Mouse (Mus musculus) lung, postnatal 10 days (tissue): Measurements from ENCODE around the gene Sp1.

Experiments used
- DNase-seq: peaks from one replicate; pipeline ENCODE4 v3.0.0; 2021

Gene Sp1

DNA sequence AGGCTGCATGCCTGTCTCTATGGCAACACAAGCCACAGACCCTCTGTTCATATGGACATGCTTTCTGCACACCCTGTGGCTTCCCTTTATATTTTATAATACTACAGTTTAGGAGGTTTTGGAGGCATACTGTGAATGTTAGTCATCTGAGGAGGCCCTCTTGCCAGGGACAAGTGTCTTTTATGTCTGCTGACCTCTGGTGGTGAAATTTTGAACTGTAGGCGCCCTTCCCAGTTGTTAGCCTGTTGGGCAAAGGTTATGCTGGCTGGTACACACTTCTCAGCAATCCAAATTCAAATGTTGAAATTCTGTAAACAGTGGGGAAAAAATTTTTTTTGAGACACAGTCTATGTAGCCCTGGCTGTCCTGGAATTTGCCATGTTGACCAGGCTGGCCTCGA lies 36.5 kb downstream of the Sp1 start:
- DNase-seq = peak; percentile 91

- DNase-seq = no peak
Observed at GRCm38 (mm10) chr15:102445146-102445545, 39.2 kb downstream of the Sp1 start, which contains the start of gene Amhr2. TSS of gene Amhr2 (plus strand) at chr15:102445367.

DNA sequence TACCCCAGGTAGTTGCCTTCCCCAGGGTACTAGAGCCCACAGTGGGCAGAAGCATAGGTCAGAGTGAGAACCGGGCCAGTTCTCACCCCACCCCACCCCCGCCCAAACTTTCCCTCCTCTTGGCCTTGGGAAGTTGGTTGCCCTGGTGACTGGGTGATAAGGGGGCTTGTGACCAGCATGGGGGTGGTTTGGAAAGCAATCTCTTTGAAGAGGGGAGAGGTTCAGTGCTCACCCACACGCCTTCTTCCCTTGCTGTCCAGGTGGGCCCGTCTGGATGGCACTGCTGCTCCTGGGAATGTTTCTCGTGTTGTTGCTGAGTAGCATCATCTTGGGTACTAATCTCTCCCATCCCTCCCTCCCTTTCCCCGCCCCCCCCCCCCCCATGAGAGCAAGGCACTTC lies 40.5 kb downstream of the Sp1 start:
- no peak for DNase-seq

DNA sequence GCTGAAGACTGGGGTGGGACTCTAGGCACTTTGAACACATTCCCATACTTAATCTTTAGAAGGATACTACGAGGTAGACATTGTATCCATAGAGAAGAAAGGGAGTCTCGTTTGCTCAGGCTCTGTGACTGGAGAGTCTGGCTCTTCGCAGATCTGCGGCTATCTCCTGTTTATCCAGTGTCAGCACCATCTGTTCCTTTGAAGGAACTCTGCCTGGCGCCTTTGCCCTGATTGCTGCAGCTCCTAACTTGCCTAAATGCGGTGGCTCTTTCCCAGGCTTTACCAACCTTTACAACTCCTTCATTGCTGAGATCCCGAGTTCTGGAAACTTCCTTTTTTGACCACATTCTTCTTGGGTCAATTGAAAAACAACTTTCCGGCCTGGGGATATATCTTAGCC lies 43.4 kb downstream of the Sp1 start:
- DNase-seq = no peak

- DNase-seq = peak; percentile 62
Observed at GRCm38 (mm10) chr15:102450928-102451327, 45.0 kb downstream of the Sp1 start.

GRCm38 (mm10) chr15:102451666-102452430 lies 45.9 kb downstream of the Sp1 start:
- DNase-seq = peak; percentile 44

DNA sequence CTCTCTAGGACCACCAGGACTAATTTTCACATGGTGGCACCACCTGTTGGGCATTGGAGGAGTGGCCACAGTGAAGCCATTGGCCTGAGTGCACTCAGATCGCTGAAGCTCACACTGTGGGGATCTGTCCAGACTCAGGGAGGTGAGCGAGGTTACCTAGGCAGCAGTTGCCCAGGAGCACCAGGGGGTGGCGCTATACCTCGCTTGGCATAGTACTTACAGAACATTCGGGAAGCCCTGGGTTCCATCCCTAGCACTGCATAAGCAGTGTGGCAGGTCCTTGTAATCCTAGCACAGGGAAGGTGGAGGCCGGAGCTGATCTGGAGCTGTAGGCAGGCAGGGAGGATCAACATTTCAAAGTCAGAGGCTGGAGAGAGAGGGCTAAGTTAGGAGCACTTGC lies 50.0 kb downstream of the Sp1 start:
- no peak for DNase-seq

- DNase-seq = no peak
Observed at GRCm38 (mm10) chr15:102458050-102458736, 52.2 kb downstream of the Sp1 start.

DNA sequence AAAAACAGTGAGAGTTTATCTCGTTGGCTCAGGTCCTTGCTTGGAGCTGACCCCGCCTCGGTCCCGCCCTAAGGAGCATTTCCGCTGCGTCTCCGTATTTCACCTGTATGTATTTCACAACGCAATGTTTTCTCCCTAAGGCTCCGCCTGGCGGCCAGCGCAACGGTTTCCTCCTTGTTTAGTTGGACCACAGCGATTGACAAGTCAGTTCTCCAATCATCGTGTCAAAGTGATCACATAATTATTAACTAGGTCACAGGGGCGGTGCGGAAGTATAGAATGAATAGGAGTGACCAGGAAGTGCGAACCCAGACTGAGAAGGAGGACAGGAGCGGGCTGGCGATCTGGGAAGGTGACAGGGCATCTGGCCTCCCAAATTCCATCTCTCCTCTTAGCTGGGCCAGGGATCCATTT lies 53.0 kb downstream of the Sp1 start, which contains the start of gene Prr13:
TSS of gene Prr13 (plus strand) at position 125 of the 414 bp plus-strand sequence.
- peak; percentile 96 for DNase-seq

GRCm38 (mm10) chr15:102459381-102459780 lies 53.4 kb downstream of the Sp1 start:
- no peak for DNase-seq

DNA sequence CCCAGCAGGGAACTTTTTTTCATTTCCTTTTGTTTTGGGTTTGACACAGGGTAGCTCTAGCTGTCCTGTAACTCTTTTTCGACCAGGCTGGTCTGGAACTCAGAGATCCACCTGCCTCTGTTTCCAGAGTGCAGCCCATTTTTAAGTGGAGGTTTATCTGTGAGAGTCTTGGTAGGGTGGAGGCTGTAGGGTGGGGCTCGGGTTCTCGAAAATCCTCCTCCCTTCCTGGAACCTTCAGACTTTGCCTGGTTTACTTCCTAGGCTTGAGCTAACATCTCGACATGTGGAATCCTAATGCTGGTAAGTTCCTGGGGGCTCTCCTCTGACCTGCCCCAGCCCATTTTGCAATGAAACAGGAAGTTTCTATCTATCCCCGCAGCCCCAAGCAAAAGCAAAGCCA lies 53.9 kb downstream of the Sp1 start:
- no peak for DNase-seq

- DNase-seq = no peak
Observed at GRCm38 (mm10) chr15:102460409-102460808, 54.5 kb downstream of the Sp1 start.

DNA sequence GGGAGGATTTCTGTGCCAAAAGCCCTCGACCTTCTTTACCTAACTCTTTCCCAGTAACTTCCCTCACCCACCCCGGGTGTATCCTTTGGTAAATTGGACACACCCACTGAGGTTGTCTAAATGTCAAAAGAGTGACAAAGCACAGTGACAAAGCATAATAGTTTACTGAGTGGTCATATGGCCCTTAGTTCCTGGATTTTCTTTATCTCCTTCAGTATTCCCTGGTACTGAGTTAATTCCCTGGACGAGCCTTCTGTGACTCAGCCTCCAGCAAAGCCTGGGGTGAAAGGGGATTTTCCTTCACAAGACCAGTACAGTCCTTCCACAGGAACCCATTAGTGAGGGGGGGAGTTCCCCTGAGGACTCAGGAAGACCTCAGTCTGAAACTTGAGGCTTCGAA lies 55.0 kb downstream of the Sp1 start:
- DNase-seq = no peak

- DNase-seq = no peak
Observed at GRCm38 (mm10) chr15:102461430-102462075, 55.6 kb downstream of the Sp1 start.

DNA sequence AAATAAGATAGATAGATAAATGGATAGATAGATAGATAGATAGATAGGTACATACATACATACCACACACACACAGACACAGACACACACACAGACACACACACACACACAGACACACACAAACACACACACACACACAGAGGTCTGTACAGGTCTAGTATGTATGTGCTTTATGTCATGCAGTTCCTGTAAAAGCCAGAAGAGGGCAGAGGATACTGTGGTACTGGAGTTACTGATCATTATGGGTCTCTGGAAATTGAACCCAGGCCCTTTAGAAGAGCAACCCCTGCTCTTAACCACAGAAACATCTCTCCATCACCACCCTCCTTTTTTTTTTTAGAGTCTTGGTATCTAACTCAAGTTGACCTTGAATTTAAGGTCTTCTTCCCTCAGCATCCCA lies 57.7 kb downstream of the Sp1 start:
- DNase-seq = peak; percentile 50

- DNase-seq = no peak
Observed at GRCm38 (mm10) chr15:102468675-102469370, 62.9 kb downstream of the Sp1 start.

GRCm38 (mm10) chr15:102470183-102470604 lies 64.3 kb downstream of the Sp1 start, which contains the start of gene Pcbp2:
TSS of gene Pcbp2 (plus strand) at chr15:102470539.
- DNase-seq = peak; percentile 98

GRCm38 (mm10) chr15:102470605-102471294 lies 64.8 kb downstream of the Sp1 start:
- peak; percentile 91 for DNase-seq

DNA sequence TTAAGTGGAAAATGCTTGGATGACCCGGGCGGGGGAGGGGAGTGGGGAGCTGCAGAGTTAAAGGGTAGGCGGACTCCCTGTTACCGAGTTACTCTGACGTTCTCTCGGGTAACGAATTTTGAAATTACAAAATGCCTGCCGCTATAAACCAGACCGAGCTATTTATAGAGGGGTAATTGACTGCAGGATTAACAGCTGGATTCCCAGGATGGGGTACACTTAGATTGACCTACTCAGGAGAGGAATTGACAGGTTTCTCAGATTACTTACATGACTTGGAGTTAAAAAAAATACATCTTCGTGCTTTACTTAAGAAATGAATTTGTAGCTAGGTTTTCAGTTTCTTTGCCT lies 65.3 kb downstream of the Sp1 start:
- no peak for DNase-seq

- DNase-seq = no peak
Observed at GRCm38 (mm10) chr15:102471727-102472126, 65.8 kb downstream of the Sp1 start.

GRCm38 (mm10) chr15:102473246-102473645 lies 67.3 kb downstream of the Sp1 start:
- DNase-seq = no peak

DNA sequence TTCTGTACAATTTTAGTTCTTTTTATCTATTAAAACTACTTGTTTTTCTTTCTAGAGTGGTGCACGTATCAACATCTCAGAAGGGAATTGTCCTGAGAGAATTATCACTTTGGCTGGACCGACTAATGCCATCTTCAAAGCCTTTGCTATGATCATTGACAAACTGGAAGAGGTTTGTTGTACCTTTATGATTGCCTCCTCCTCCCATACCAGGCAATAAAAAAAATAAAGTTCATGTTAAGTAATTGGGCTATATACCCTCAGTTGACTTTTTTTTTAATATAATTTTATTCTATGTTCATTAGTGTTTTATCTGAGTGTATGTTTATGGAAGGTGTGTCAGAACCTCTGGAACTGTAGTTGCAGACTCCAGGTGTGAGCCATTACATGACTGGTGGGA lies 68.6 kb downstream of the Sp1 start:
- no peak for DNase-seq

DNA sequence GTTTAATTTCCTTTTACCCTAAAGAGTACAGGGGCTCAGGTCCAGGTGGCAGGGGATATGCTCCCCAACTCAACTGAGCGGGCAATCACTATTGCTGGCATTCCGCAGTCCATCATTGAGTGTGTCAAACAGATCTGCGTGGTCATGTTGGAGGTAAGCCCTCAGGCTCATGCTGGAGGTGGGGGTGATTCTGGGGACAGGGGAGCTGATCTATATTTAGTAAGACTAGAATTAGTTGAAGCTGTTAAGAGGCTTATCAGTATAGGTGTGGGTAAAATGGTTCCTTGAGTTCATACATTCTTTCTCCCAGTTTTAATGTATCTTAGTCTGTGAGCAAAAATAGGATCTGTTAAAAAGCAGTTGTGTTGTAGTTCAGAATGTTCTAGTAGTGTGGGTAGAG lies 77.2 kb downstream of the Sp1 start:
- no peak for DNase-seq
